In genomic region chr19:59052783-59053490, GRCm38 (mm10) we compare ENCODE assay signal across 25 mouse cellular contexts. TPM values are rescaled to one million over a fixed set of nuclear protein-coding genes. Genes with fewer than 3 reads are reported as not detected.
A peak's percentile ranks its signal among the peaks of the same experiment; 100 is the strongest.
DNase-seq lines count a peak whose midpoint lies in the region; ATAC-seq and TF ChIP-seq lines count a peak whose summit lies in the region.
"Had no signal": no experiment of that assay in that cellular context is flagged by ENCODE, and none has a peak within 500 bp of the region (broad histone marks: within the 10 kb centered on the region; RNA-seq: fewer than 3 reads in every experiment).

No protein-coding gene starts in this region.

- WGBS in forebrain, embryonic 10.5 days: 84% methylated on average over 9 of the region's 9 CpGs
- WGBS in forebrain, embryonic 11.5 days: 69% methylated on average over 9 of the region's 9 CpGs
- WGBS in forebrain, embryonic 15.5 days: 24% methylated on average over 9 of the region's 9 CpGs
- 50% methylated on average over 9 of the region's 9 CpGs for WGBS in olfactory bulb, adult 2 months

- H3K9me3 ChIP-seq in forebrain, embryonic 10.5 days: no peaks in the 10 kb centered on the region
- H3K9me3 ChIP-seq in forebrain, embryonic 11.5 days (ENCODE audit: control insufficient read depth, low read length): no peaks in the 10 kb centered on the region
- H3K9me3 ChIP-seq in forebrain, embryonic 15.5 days: no peaks in the 10 kb centered on the region
- H3K9me3 ChIP-seq: heart, embryonic 12.5 days; hindbrain, embryonic 13.5 days; intestine, embryonic 15.5 days; limb, embryonic 13.5 days; liver, embryonic 13.5 days; midbrain, embryonic 12.5 days; neural tube, embryonic 12.5 days had no signal

- DNase-seq in forebrain, embryonic 10.5 days (ENCODE audit: extremely low spot score, low spot score): no peak
- no peak for DNase-seq in forebrain, embryonic 11.5 days (ENCODE audit: low spot score)
- peak; percentile 49 to 62 for DNase-seq in layer of hippocampus, adult 8-10 months (ENCODE audit: low spot score in 2 of 2)
- DNase-seq in layer of hippocampus, postnatal 10 days (ENCODE audit: low spot score in 2 of 2): no peak
- no peak for DNase-seq in thymus, postnatal 25 days
- DNase-seq: adrenal gland, postnatal 10 days; cerebellum, adult 11 months; cerebellum, postnatal 14 days; embryo, embryonic 11 days; gastrocnemius, adult 2 months; heart, postnatal 14 days; kidney, postnatal 4 days; liver, embryonic 13.5 days; lung, embryonic 14.5 days; lung, postnatal 36 days; right cerebral cortex, postnatal 25 days had no signal

- H3K27me3 ChIP-seq in forebrain, embryonic 10.5 days (ENCODE audit: poor library complexity, severe bottlenecking): peaks cover 6% of the 10 kb centered on the region
- H3K27me3 ChIP-seq in forebrain, embryonic 11.5 days (ENCODE audit: control insufficient read depth, insufficient read depth, low read length): no peaks in the 10 kb centered on the region
- no peaks in the 10 kb centered on the region for H3K27me3 ChIP-seq in forebrain, embryonic 15.5 days
- H3K27me3 ChIP-seq: heart, embryonic 12.5 days; hindbrain, embryonic 13.5 days; intestine, embryonic 15.5 days; limb, embryonic 13.5 days; liver, embryonic 13.5 days; midbrain, embryonic 12.5 days; neural tube, embryonic 12.5 days had no signal

- no peak overlapping the region for H3K4me3 ChIP-seq in forebrain, embryonic 10.5 days
- H3K4me3 ChIP-seq in forebrain, embryonic 11.5 days (ENCODE audit: low read depth, low read length): no peak overlapping the region
- H3K4me3 ChIP-seq in forebrain, embryonic 15.5 days: no peak overlapping the region
- no peak overlapping the region for H3K4me3 ChIP-seq in olfactory bulb, adult 2 months (ENCODE audit: insufficient read depth, low read depth, low read length)
- H3K4me3 ChIP-seq: gastrocnemius, adult 2 months; heart, embryonic 12.5 days; hindbrain, embryonic 13.5 days; intestine, embryonic 15.5 days; limb, embryonic 13.5 days; liver, embryonic 13.5 days; midbrain, embryonic 12.5 days; neural tube, embryonic 12.5 days had no signal

- TF ChIP-seq POLR2A in olfactory bulb, adult 2 months (IDR thresholded peaks at IDR 0.05; ENCODE audit: insufficient read depth, low read depth, low read length): no peak

- H3K4me2 ChIP-seq in forebrain, embryonic 11.5 days (ENCODE audit: low read depth, low read length, severe bottlenecking): no peak overlapping the region
- H3K4me2 ChIP-seq in forebrain, embryonic 15.5 days (replicated peaks): 0 out of 2 replicates have a peak overlapping the region, but pooled peaks have one; percentile 11
- H3K4me2 ChIP-seq: heart, embryonic 12.5 days; hindbrain, embryonic 13.5 days; intestine, embryonic 15.5 days; limb, embryonic 13.5 days; liver, embryonic 13.5 days; lung, embryonic 14.5 days; midbrain, embryonic 12.5 days; neural tube, embryonic 12.5 days had no signal

- no peak for ATAC-seq in forebrain, embryonic 11.5 days (replicated peaks; ENCODE audit: low FRiP score)
- peak; percentile 63 for ATAC-seq in forebrain, embryonic 15.5 days (replicated peaks)
- no peak for ATAC-seq in megakaryocyte progenitor cell, adult 5-6 weeks (replicated peaks; ENCODE audit: poor library complexity)
- ATAC-seq: intestine, embryonic 15.5 days had no signal

- no peaks in the 10 kb centered on the region for H3K36me3 ChIP-seq in forebrain, embryonic 10.5 days (replicated peaks)
- no peaks in the 10 kb centered on the region for H3K36me3 ChIP-seq in forebrain, embryonic 11.5 days (ENCODE audit: control insufficient read depth, insufficient read depth, low read length)
- H3K36me3 ChIP-seq in forebrain, embryonic 15.5 days: no peaks in the 10 kb centered on the region
- H3K36me3 ChIP-seq: heart, embryonic 12.5 days; hindbrain, embryonic 13.5 days; intestine, embryonic 15.5 days; limb, embryonic 13.5 days; liver, embryonic 13.5 days; midbrain, embryonic 12.5 days; neural tube, embryonic 12.5 days had no signal

- no peak overlapping the region for H3K9ac ChIP-seq in forebrain, embryonic 11.5 days (ENCODE audit: low read length)
- H3K9ac ChIP-seq in forebrain, embryonic 15.5 days (replicated peaks): no peak overlapping the region
- H3K9ac ChIP-seq: heart, embryonic 12.5 days; hindbrain, embryonic 13.5 days; intestine, embryonic 15.5 days; limb, embryonic 13.5 days; liver, embryonic 13.5 days; lung, embryonic 14.5 days; midbrain, embryonic 12.5 days; neural tube, embryonic 12.5 days had no signal

- peaks cover 33% of the 10 kb centered on the region for H3K4me1 ChIP-seq in forebrain, embryonic 10.5 days
- peaks cover 6% of the 10 kb centered on the region; the same call in 1 of the 2 replicates for H3K4me1 ChIP-seq in forebrain, embryonic 11.5 days (replicated peaks; ENCODE audit: control insufficient read depth, insufficient read depth, low read length)
- peaks cover 55% of the 10 kb centered on the region for H3K4me1 ChIP-seq in forebrain, embryonic 15.5 days
- H3K4me1 ChIP-seq in olfactory bulb, adult 2 months (ENCODE audit: control insufficient read depth, insufficient read depth, low read length): peaks cover 2% of the 10 kb centered on the region; the same call in 1 of the 2 replicates
- H3K4me1 ChIP-seq: heart, embryonic 12.5 days; intestine, embryonic 15.5 days; liver, embryonic 13.5 days; neural tube, embryonic 12.5 days had no signal

- H3K27ac ChIP-seq in forebrain, embryonic 10.5 days: 0 out of 2 replicates have a peak overlapping the region, but pooled peaks have one; percentile 30
- no peak overlapping the region for H3K27ac ChIP-seq in forebrain, embryonic 11.5 days (ENCODE audit: low read depth, low read length)
- H3K27ac ChIP-seq in forebrain, embryonic 15.5 days (replicated peaks): peak overlapping the region; percentile 93
- peak overlapping the region; percentile 51; the same call in 1 of the 2 replicates for H3K27ac ChIP-seq in olfactory bulb, adult 2 months (ENCODE audit: insufficient read depth, low read depth, low read length)
- H3K27ac ChIP-seq: gastrocnemius, adult 2 months; hindbrain, embryonic 13.5 days; intestine, embryonic 15.5 days; limb, embryonic 13.5 days; liver, embryonic 13.5 days; midbrain, embryonic 12.5 days; neural tube, embryonic 12.5 days had no signal

- TF ChIP-seq CTCF in olfactory bulb, adult 2 months (IDR thresholded peaks at IDR 0.05; ENCODE audit: insufficient read depth, low read depth, low read length): no peak

RNA-seq across cellular contexts. Expression of gene Shtn1, which starts 23.0 kb away (rescaled TPM):
- 4.1 and 4.7 TPM in 2 replicates for polyA plus RNA-seq in forebrain, embryonic 10.5 days (2016; fragmentation: Nextera tagmentation; extraction: Ambion mirVana)
- 6.0 and 6.2 TPM in 2 replicates for polyA plus RNA-seq in forebrain, embryonic 11.5 days (2014; fragmentation: Nextera tagmentation; extraction: Ambion mirVana)
- total RNA-seq in layer of hippocampus, adult 8-10 months (2022): 10 to 100 TPM; 24.6 to 29.8 (median 26.3) TPM
- total RNA-seq in layer of hippocampus, postnatal 10 days (2021): 10 to 100 TPM; 79.0 to 91.8 TPM
- polyA plus RNA-seq in forebrain, embryonic 15.5 days (2015; fragmentation: Nextera tagmentation; extraction: Ambion mirVana): 58.6 and 73.1 TPM in 2 replicates
- polyA plus RNA-seq in olfactory bulb, adult 2 months (2012; ENCODE audit: insufficient read depth, insufficient read length, low replicate concordance, missing spikeins): not detected in 2 replicates
- total RNA-seq in megakaryocyte progenitor cell, adult 5-6 weeks (2015): 0.42 and 0.71 TPM in 2 replicates
- 1.1 and 1.3 TPM in 2 replicates for total RNA-seq in megakaryocyte progenitor cell, adult 5-6 weeks (2017)

Comparison
In these comparisons a context has a peak if more than half of its experiments do, and no peak if none do; other contexts are left out.
1. DNase-seq: peak in layer of hippocampus, adult 8-10 months (2 of 2); none in forebrain, embryonic 10.5 days (single experiment), forebrain, embryonic 11.5 days (single experiment), layer of hippocampus, postnatal 10 days (0 of 2) and thymus, postnatal 25 days (single experiment).